Mouse (Mus musculus): ENCODE results near the gene Cstl1.

- TF ChIP-seq CTCF (IDR thresholded peaks at IDR 0.05; ENCODE audit: low read depth, low read length), result no peak
- TF ChIP-seq POLR2A (IDR thresholded peaks at IDR 0.05; ENCODE audit: borderline replicate concordance, low read depth, low read length), result no peak
These were observed 13.7 kb downstream of the Cstl1 start for GRCm38 (mm10) chr2:148763648-148764388.

Data from bone marrow macrophage, adult 2 months (primary cell).